Mouse (Mus musculus) neural tube, embryonic 15.5 days (tissue): ENCODE measurements around the gene Irs3. TPM values are rescaled to one million over a fixed set of nuclear protein-coding genes. Genes with fewer than 3 reads are reported as not detected.

ENCODE experiments used
- ATAC-seq: fragments of 200-750 bp; cut with Nextera tagmentation; 2 replicates; pipeline ENCODE4 v1.8.0; 2017; ENCODE audit warnings: mild to moderate bottlenecking, moderate TSS enrichment, moderate library complexity; ENCODE audit not compliant: low FRiP score
- H3K27ac ChIP-seq: fragments of 300-500 bp; sonication (generic); replicated peaks from 2 replicates; pipeline ENCODE4 v1.5.1; 2015; ENCODE audit warnings: mild to moderate bottlenecking, inconsistent platforms
- H3K27me3 ChIP-seq: fragments of 300-500 bp; sonication (generic); replicated peaks from 2 replicates; pipeline ENCODE4 v1.6.1; 2015; ENCODE audit warnings: inconsistent platforms
- H3K36me3 ChIP-seq: fragments of 300-500 bp; sonication (generic); 2 replicates; pipeline ENCODE4 v1.6.1; 2015; ENCODE audit warnings: inconsistent platforms
- H3K4me1 ChIP-seq: fragments of 300-500 bp; sonication (generic); 2 replicates; pipeline ENCODE4 v1.6.1; 2015; ENCODE audit warnings: inconsistent platforms
- H3K4me2 ChIP-seq: fragments of 300-500 bp; sonication (generic); 2 replicates; pipeline ENCODE4 v1.6.1; 2015; ENCODE audit warnings: inconsistent platforms, mild to moderate bottlenecking, moderate library complexity
- H3K4me3 ChIP-seq: fragments of 300-500 bp; sonication (generic); replicated peaks from 2 replicates; pipeline ENCODE4 v1.5.1; 2015; ENCODE audit warnings: mild to moderate bottlenecking, inconsistent platforms
- H3K9ac ChIP-seq: fragments of 300-500 bp; sonication (generic); replicated peaks from 2 replicates; pipeline ENCODE4 v1.6.1; 2015; ENCODE audit warnings: mild to moderate bottlenecking, inconsistent platforms
- H3K9me3 ChIP-seq: fragments of 300-500 bp; sonication (generic); replicated peaks from 2 replicates; pipeline ENCODE4 v1.6.1; 2016; ENCODE audit warnings: inconsistent platforms
- WGBS: fragments of 180-500 bp; shearing (Covaris S2); methylation state at CpG from one replicate; pipeline ENCODE4 v1.1.7; 2015; ENCODE audit warnings: mixed read lengths; 5-methylcytosine and 5-hydroxymethylcytosine counted together
- polyA plus RNA-seq: library from polyadenylated mRNA; unstranded; fragments of >200 nt; fragmentation: Nextera tagmentation; extraction: Ambion mirVana; gene quantifications from 2 replicates; pipeline ENCODE4 v1.2.1, GENCODE M21; 2015

Gene Irs3
- polyA plus RNA-seq, result 0.12 and 0.37 TPM in 2 replicates

DNA sequence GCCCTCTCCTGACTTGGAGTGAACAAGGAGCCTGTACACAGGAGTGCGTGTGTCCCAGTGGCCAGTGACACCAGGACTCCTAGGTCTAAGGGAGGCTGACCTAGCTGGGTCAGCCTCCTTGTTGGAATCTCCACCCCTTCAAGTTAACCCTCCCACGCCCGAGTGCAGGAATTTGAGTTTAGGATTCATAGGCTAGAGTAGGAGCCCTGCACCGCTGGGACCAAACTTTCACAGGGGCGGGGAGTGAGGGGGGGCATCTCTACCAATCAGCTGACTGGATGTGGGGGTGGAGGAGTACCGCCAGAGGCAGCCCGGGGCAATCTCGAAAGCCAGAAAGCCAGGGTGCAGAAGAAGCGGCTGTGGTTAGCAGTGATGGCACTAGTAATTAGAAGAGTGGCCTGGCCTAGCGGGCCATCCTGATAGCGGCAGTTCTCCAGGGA is at the start of gene Irs3:
Gene Irs3 (minus strand): TSS at position 63 of the 440 bp plus-strand sequence.
- WGBS, result 13% methylated on average over 11 of the region's 11 CpGs
- H3K27me3 ChIP-seq, result peaks cover 37% of the 10 kb centered on the region
- no peaks in the 10 kb centered on the region for H3K9me3 ChIP-seq

DNA sequence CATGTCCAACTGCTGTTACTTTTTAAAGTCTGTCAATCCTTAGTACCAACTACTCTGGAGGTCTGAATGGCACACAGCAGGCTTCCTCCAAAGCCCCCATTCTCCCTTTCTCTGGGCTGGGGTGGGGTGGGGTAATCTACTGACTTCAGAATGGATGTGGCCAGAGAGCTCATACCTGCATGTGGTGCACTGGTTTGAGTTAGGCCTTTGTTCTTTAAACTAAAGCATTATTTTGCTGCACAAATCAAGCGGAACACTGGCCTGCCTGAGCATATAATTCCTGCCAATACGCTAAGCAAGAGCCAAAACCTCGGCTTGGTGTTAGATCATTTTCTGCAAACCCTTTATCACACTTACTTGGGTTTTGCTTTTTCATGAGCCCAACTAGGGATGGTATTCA is 49.3 kb upstream of the Irs3 start:
- Histone ChIP-seq H3K4me1 (no peaks in the 10 kb centered on the region), H3K27me3 (no peaks in the 10 kb centered on the region), H3K27ac (no peak overlapping the region), H3K4me2 (no peak overlapping the region), H3K4me3 (no peak overlapping the region), H3K36me3 (no peaks in the 10 kb centered on the region), H3K9ac (no peak overlapping the region), H3K9me3 (no peaks in the 10 kb centered on the region)
- 54% methylated on average over 3 of the region's 3 CpGs for WGBS
- ATAC-seq, result no peak

More for the DNA sequence above, at the start of gene Irs3:
- Histone ChIP-seq H3K27ac (no peak within 1 kb of the TSS), H3K36me3 (peaks cover 17% of the 10 kb centered on the region), H3K9ac (no peak within 1 kb of the TSS), H3K4me2 (peak within 1 kb of the TSS; percentile 54), H3K4me1 (peaks cover 35% of the 10 kb centered on the region), H3K4me3 (peak within 1 kb of the TSS; percentile 27)
- no peak for ATAC-seq

GRCm38 (mm10) chr5:137691881-137692280 is 46.4 kb upstream of the Irs3 start:
- Histone ChIP-seq H3K9me3 (no peaks in the 10 kb centered on the region), H3K4me3 (no peak overlapping the region), H3K4me1 (no peaks in the 10 kb centered on the region), H3K4me2 (no peak overlapping the region), H3K27ac (no peak overlapping the region), H3K36me3 (no peaks in the 10 kb centered on the region), H3K9ac (no peak overlapping the region), H3K27me3 (no peaks in the 10 kb centered on the region)
- 74% methylated on average over 1 of the region's 1 CpGs for WGBS
- ATAC-seq, result no peak

- no peak overlapping the region for H3K4me3 ChIP-seq
- 70% methylated on average over 9 of the region's 9 CpGs for WGBS
- no peak overlapping the region for H3K9ac ChIP-seq
- H3K4me2 ChIP-seq, result no peak overlapping the region
- no peak for ATAC-seq
- no peaks in the 10 kb centered on the region for H3K36me3 ChIP-seq
- no peaks in the 10 kb centered on the region for H3K27me3 ChIP-seq
- H3K4me1 ChIP-seq, result no peaks in the 10 kb centered on the region
- H3K27ac ChIP-seq, result no peak overlapping the region
- H3K9me3 ChIP-seq, result no peaks in the 10 kb centered on the region
These were observed 45.0 kb upstream of the Irs3 start for GRCm38 (mm10) chr5:137690531-137690930.

DNA sequence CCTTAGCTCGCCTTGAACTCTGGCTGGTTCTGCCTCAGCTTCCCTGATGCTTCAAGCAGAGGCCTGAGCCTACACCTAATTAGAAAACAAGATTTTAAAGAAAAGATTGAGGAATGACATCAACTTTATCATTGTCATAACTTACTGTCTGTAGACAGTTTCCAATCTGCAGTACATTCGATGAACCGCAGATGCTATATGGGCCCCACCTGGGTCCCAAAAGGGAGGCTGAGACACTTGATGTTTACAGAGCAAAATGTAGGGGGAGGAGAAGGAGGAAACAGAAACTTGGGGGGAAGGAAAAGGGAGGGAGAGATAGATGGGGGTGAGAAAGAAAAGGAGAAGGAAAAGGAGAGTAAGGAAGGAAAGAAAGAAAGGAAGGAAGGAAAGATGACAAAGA is 44.5 kb upstream of the Irs3 start:
- Histone ChIP-seq H3K9ac (no peak overlapping the region), H3K27ac (no peak overlapping the region), H3K36me3 (no peaks in the 10 kb centered on the region), H3K27me3 (no peaks in the 10 kb centered on the region), H3K9me3 (no peaks in the 10 kb centered on the region), H3K4me3 (no peak overlapping the region), H3K4me1 (peaks cover 4% of the 10 kb centered on the region; the same call in 1 of the 2 replicates), H3K4me2 (no peak overlapping the region)
- ATAC-seq, result no peak
- WGBS, result 90% methylated on average over 3 of the region's 3 CpGs

- Histone ChIP-seq H3K27ac (no peak overlapping the region), H3K9me3 (no peaks in the 10 kb centered on the region), H3K9ac (no peak overlapping the region), H3K36me3 (no peaks in the 10 kb centered on the region), H3K27me3 (no peaks in the 10 kb centered on the region), H3K4me3 (no peak overlapping the region), H3K4me1 (peaks cover 24% of the 10 kb centered on the region), H3K4me2 (no peak overlapping the region)
- ATAC-seq, result no peak
- WGBS, result 86% methylated on average over 6 of the region's 6 CpGs
These were observed 40.7 kb upstream of the Irs3 start for GRCm38 (mm10) chr5:137686127-137686790.

GRCm38 (mm10) chr5:137685653-137686052 is 40.1 kb upstream of the Irs3 start:
- H3K4me2 ChIP-seq, result no peak overlapping the region
- no peaks in the 10 kb centered on the region for H3K9me3 ChIP-seq
- H3K36me3 ChIP-seq, result no peaks in the 10 kb centered on the region
- H3K27me3 ChIP-seq, result no peaks in the 10 kb centered on the region
- ATAC-seq, result no peak
- H3K4me1 ChIP-seq, result peaks cover 24% of the 10 kb centered on the region
- H3K4me3 ChIP-seq, result no peak overlapping the region
- no peak overlapping the region for H3K27ac ChIP-seq
- 89% methylated on average over 3 of the region's 3 CpGs for WGBS
- H3K9ac ChIP-seq, result no peak overlapping the region

DNA sequence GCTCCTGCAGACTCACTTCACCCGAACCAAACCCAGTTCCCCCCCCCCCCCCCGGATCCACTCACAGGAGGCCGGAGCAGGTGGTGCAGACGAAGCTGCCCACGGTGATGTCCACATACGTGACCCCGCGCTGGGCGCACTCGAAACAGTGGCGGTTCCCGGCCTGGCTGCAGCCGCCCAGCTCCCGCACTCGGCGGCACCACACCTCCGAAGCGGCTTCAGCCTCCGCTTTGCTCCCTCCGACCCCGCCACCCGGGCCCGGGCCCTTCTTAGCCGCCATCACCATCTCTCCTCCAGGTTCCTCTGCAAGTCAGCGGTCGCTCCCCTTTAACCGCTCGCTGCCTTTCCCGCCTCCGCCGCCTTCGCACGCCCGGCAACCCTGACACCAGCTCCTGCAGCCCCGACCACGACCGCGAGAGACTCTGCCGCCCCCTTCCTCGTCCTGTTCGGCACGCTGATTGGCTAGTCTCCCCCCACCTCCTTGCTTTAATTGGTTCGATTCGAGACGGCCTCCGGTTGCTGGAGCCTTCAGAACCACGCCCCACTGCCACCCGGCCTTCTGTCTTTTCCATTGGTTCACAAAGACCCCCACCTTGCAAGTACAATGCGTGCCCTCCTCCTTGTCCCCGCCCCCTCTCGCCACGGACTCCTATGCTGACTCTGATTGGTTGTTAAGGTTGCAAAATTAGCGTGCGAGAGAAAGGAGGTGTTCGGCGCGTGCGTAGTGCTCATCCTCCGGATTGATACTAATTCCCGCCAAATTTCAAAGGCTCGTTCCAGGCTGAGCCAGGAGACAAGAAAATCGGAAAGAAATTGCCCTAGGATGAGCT is 39.0 kb upstream of the Irs3 start, which contains the start of gene Agfg2:
Gene Agfg2 (minus strand): TSS at position 433 of the 830 bp plus-strand sequence.
- H3K4me1 ChIP-seq, result peaks cover 24% of the 10 kb centered on the region
- H3K9me3 ChIP-seq, result no peaks in the 10 kb centered on the region
- peak; percentile 99 for ATAC-seq
- H3K36me3 ChIP-seq, result no peaks in the 10 kb centered on the region
- H3K4me2 ChIP-seq, result peak within 1 kb of the TSS; percentile 78
- H3K27ac ChIP-seq, result peak within 1 kb of the TSS; percentile 87
- peak within 1 kb of the TSS; percentile 81 for H3K9ac ChIP-seq
- peak within 1 kb of the TSS; percentile 91 for H3K4me3 ChIP-seq
- H3K27me3 ChIP-seq, result no peaks in the 10 kb centered on the region
- under 1% methylated on average over 59 of the region's 62 CpGs for WGBS

GRCm38 (mm10) chr5:137683388-137684293 is 38.1 kb upstream of the Irs3 start:
- no peaks in the 10 kb centered on the region for H3K36me3 ChIP-seq
- peaks cover 24% of the 10 kb centered on the region for H3K4me1 ChIP-seq
- H3K4me2 ChIP-seq, result peak overlapping the region; percentile 78
- peak overlapping the region; percentile 87 for H3K27ac ChIP-seq
- peak overlapping the region; percentile 81 for H3K9ac ChIP-seq
- ATAC-seq, result peak; percentile 25
- H3K27me3 ChIP-seq, result no peaks in the 10 kb centered on the region
- no peaks in the 10 kb centered on the region for H3K9me3 ChIP-seq
- H3K4me3 ChIP-seq, result peak overlapping the region; percentile 91
- WGBS, result 13% methylated on average over 27 of the region's 28 CpGs

DNA sequence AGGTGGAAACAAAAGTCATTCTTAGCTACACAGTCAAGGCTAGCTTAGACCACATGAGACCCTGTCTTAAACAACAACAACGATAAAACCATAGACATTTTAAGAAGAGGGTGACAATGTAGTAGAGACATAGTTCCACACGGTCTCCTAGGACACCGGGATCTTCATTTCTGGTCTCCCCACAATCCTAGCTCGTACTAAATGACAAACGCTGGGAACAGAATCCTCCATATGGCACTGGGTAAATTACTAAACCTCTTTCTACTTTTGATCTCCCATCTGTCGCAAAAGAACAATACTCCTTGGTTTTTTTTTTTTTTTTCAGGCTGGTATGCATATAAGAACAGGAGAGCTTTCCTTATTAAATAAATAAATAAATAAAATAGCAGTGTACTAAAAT is 37.0 kb upstream of the Irs3 start:
- peak overlapping the region; percentile 78 for H3K4me2 ChIP-seq
- no peak overlapping the region for H3K4me3 ChIP-seq
- H3K36me3 ChIP-seq, result no peaks in the 10 kb centered on the region
- no peak overlapping the region for H3K27ac ChIP-seq
- no peaks in the 10 kb centered on the region for H3K9me3 ChIP-seq
- no peak overlapping the region for H3K9ac ChIP-seq
- H3K4me1 ChIP-seq, result peaks cover 24% of the 10 kb centered on the region
- ATAC-seq, result no peak
- no peaks in the 10 kb centered on the region for H3K27me3 ChIP-seq
- WGBS, result 75% methylated on average over 6 of the region's 6 CpGs

GRCm38 (mm10) chr5:137679726-137680125 is 34.2 kb upstream of the Irs3 start:
- 92% methylated on average over 4 of the region's 4 CpGs for WGBS
- no peak for ATAC-seq
- peaks cover 19% of the 10 kb centered on the region for H3K4me1 ChIP-seq
- no peak overlapping the region for H3K4me2 ChIP-seq
- no peak overlapping the region for H3K9ac ChIP-seq
- peaks cover 7% of the 10 kb centered on the region; the same call in 1 of the 2 replicates for H3K36me3 ChIP-seq
- H3K27me3 ChIP-seq, result no peaks in the 10 kb centered on the region
- no peak overlapping the region for H3K4me3 ChIP-seq
- no peak overlapping the region for H3K27ac ChIP-seq
- no peaks in the 10 kb centered on the region for H3K9me3 ChIP-seq
